Mouse (Mus musculus) lung, embryonic 14.5 days (tissue): ENCODE measurements around the gene Adgrl3. TPM values are rescaled to one million over a fixed set of nuclear protein-coding genes. Genes with fewer than 3 reads are reported as not detected.
A peak's percentile ranks its signal among the peaks of the same experiment; 100 is the strongest.

Source experiments
- ATAC-seq: fragments of 200-750 bp; cut with Nextera tagmentation; 2 replicates; pipeline ENCODE4 v1.8.0; 2017; ENCODE audit warnings: mild to moderate bottlenecking, moderate TSS enrichment, moderate library complexity; ENCODE audit not compliant: insufficient read depth
- DNase-seq: peaks from one replicate; pipeline ENCODE4 v3.0.0-alpha.2; 2015
- H3K27ac ChIP-seq: fragments of 300-500 bp; sonication (generic); 2 replicates; pipeline ENCODE4 v1.5.1; 2014; ENCODE audit warnings: low read depth, mild to moderate bottlenecking, moderate library complexity
- H3K27me3 ChIP-seq: fragments of 300-500 bp; sonication (generic); 2 replicates; pipeline ENCODE4 v1.6.1; 2014; ENCODE audit warnings: low read length, control low read depth; ENCODE audit not compliant: insufficient read depth
- H3K36me3 ChIP-seq: fragments of 300-500 bp; sonication (generic); 2 replicates; pipeline ENCODE4 v1.6.1; 2014; ENCODE audit warnings: control low read depth; ENCODE audit not compliant: insufficient read depth
- H3K4me1 ChIP-seq: fragments of 300-500 bp; sonication (generic); 2 replicates; pipeline ENCODE4 v1.6.1; 2014; ENCODE audit warnings: antibody characterized with exemption, control low read depth; ENCODE audit not compliant: insufficient read depth
- H3K4me2 ChIP-seq: fragments of 300-500 bp; sonication (generic); 2 replicates; pipeline ENCODE4 v1.6.1; 2014; ENCODE audit warnings: mild to moderate bottlenecking
- H3K4me3 ChIP-seq: fragments of 300-500 bp; sonication (generic); 2 replicates; pipeline ENCODE4 v1.5.1; 2014; ENCODE audit warnings: low read depth, low read length
- H3K9ac ChIP-seq: fragments of 300-500 bp; sonication (generic); 2 replicates; pipeline ENCODE4 v1.6.1; 2014
- H3K9me3 ChIP-seq: fragments of 300-500 bp; sonication (generic); 2 replicates; pipeline ENCODE4 v1.6.1; 2016; ENCODE audit warnings: low read depth, low read length, control low read depth
- CTCF ChIP-seq: IDR thresholded peaks from 2 replicates; pipeline ENCODE4 v1.5.1; 2016; ENCODE audit warnings: antibody characterized with exemption, low read depth
- WGBS: fragments of 180-500 bp; shearing (Covaris S2); extraction: QIAGEN DNeasy Blood & Tissue Kit; methylation state at CpG from one replicate; pipeline ENCODE4 v1.1.7; 2014; 5-methylcytosine and 5-hydroxymethylcytosine counted together
- polyA plus RNA-seq: library from polyadenylated mRNA; unstranded; fragments of >200 nt; fragmentation: Nextera tagmentation; extraction: Ambion mirVana; gene quantifications from 2 replicates; pipeline ENCODE4 v1.2.1, GENCODE M21; 2014

Gene Adgrl3
- polyA plus RNA-seq, 1 experiment from 2014 or later = 19.6 TPM

DNA sequence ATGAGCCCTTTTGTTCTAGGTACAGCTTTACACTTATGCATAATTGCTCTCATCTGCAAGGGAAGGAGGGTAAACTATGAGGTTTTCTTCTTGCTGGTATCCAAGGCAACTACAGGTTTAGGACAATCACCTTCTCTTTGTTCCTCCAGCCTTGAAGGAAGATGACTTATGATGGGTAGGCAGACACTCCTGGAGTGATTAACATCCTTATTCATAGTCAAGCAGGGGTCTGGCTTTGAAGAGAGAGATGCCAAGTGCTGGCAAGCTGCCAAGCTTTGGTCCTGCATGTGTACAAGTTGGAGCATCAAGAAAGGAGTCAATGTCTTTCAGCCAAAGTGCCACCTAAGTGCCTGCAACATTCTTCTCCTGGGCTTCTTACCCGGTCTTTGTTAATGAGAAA is 657.0 kb downstream of the Adgrl3 start:
- WGBS = 86% methylated on average over 1 of the region's 1 CpGs

GRCm38 (mm10) chr5:81686206-81686605 is 666.3 kb downstream of the Adgrl3 start:
- Histone ChIP-seq H3K4me2 (no peak overlapping the region), H3K4me3 (no peak overlapping the region), H3K36me3 (no peaks in the 10 kb centered on the region), H3K27me3 (no peaks in the 10 kb centered on the region), H3K9ac (no peak overlapping the region), H3K27ac (no peak overlapping the region), H3K4me1 (no peaks in the 10 kb centered on the region), H3K9me3 (no peaks in the 10 kb centered on the region)
- WGBS = 70% methylated on average over 3 of the region's 3 CpGs
- TF ChIP-seq CTCF = no peak
- DNase-seq = no peak
- no peak for ATAC-seq

More for the DNA sequence above, 657.0 kb downstream of the Adgrl3 start:
- DNase-seq = no peak
- H3K9me3 ChIP-seq = no peaks in the 10 kb centered on the region
- H3K4me1 ChIP-seq = no peaks in the 10 kb centered on the region
- no peak overlapping the region for H3K9ac ChIP-seq
- ATAC-seq = no peak
- no peak overlapping the region for H3K4me2 ChIP-seq
- no peak for TF ChIP-seq CTCF
- no peak overlapping the region for H3K4me3 ChIP-seq
- H3K27ac ChIP-seq = no peak overlapping the region
- H3K36me3 ChIP-seq = no peaks in the 10 kb centered on the region
- no peaks in the 10 kb centered on the region for H3K27me3 ChIP-seq

DNA sequence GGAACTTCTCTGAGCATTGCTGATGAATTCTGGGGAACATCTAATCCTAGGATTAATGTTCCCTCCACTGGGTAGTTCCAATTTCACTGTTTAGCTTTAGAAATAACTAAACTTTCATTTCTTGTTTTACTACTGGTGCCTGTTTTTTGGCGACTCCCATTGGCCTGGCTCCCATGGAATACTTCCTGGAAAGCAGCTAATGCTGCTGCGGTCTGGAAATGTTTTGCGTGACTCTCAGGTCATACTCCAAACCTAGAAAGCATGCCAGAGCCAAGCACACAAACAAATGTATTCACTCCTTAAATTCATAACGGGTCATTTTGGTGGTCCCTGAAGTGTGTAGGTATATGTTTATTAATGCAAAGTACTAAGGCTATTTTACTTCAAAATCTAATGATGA is 666.9 kb downstream of the Adgrl3 start:
- Histone ChIP-seq H3K27me3 (no peaks in the 10 kb centered on the region), H3K4me2 (no peak overlapping the region), H3K36me3 (no peaks in the 10 kb centered on the region), H3K9ac (no peak overlapping the region), H3K4me3 (no peak overlapping the region), H3K27ac (no peak overlapping the region), H3K9me3 (no peaks in the 10 kb centered on the region), H3K4me1 (no peaks in the 10 kb centered on the region)
- 78% methylated on average over 4 of the region's 4 CpGs for WGBS
- DNase-seq (no peak), ATAC-seq (no peak)
- TF ChIP-seq CTCF = no peak

GRCm38 (mm10) chr5:81729620-81730019 is 709.7 kb downstream of the Adgrl3 start:
- H3K36me3 ChIP-seq = no peaks in the 10 kb centered on the region
- H3K4me3 ChIP-seq = no peak overlapping the region
- WGBS = 26% methylated on average over 3 of the region's 3 CpGs
- H3K9ac ChIP-seq = no peak overlapping the region
- H3K27ac ChIP-seq = no peak overlapping the region
- DNase-seq = peak; percentile 8
- no peak for TF ChIP-seq CTCF
- H3K4me2 ChIP-seq = no peak overlapping the region
- no peaks in the 10 kb centered on the region for H3K27me3 ChIP-seq
- no peak for ATAC-seq
- H3K4me1 ChIP-seq = no peaks in the 10 kb centered on the region
- H3K9me3 ChIP-seq = no peaks in the 10 kb centered on the region

GRCm38 (mm10) chr5:81736008-81736407 is 716.1 kb downstream of the Adgrl3 start:
- no peak for ATAC-seq
- no peak for TF ChIP-seq CTCF
- H3K4me3 ChIP-seq = no peak overlapping the region

DNA sequence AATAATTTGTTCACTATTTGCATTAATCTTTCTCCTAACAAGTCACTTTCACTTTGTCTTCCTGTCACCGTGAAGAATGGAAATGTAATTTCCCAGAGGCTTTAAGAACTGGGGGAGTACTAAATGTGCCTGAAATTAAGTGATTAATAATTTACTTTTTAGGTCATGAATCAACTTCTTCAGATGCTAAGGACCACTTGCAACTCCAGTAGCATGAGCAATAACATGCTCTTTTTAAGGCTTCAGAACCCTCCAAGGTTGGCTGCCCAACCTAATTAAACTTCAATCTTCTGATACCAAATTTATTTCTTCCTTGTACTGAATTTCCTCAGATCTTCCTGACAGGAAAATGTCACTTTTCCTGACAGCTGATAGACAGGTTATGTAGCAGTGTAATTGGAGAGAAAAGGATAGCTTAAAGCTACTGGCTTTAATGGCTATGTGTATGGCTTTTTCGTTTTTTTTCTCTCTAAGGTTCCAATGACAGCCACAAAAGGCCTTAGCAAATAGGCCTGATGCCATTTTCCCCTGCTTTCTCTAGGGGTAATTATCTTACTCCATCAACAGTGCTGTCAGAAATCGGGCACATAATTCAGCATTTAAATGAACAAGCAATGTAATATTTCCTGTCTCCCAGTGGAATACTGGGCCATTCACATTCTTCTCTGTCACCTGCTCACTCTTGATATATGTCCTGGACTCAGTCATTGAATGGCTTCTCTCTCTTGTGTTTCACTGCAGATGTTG is 718.5 kb downstream of the Adgrl3 start:
- Histone ChIP-seq H3K4me3 (no peak overlapping the region), H3K27ac (no peak overlapping the region), H3K4me2 (no peak overlapping the region), H3K27me3 (no peaks in the 10 kb centered on the region), H3K9me3 (no peaks in the 10 kb centered on the region), H3K4me1 (no peaks in the 10 kb centered on the region), H3K36me3 (no peaks in the 10 kb centered on the region), H3K9ac (no peak overlapping the region)
- no peak for TF ChIP-seq CTCF
- 79% methylated on average over 3 of the region's 3 CpGs for WGBS
- ATAC-seq (no peak), DNase-seq (no peak)

More at GRCm38 (mm10) chr5:81736008-81736407, 716.1 kb downstream of the Adgrl3 start:
- Histone ChIP-seq H3K9ac (no peak overlapping the region), H3K4me1 (no peaks in the 10 kb centered on the region), H3K36me3 (no peaks in the 10 kb centered on the region), H3K27me3 (no peaks in the 10 kb centered on the region), H3K4me2 (no peak overlapping the region), H3K9me3 (no peaks in the 10 kb centered on the region), H3K27ac (no peak overlapping the region)
- WGBS = 53% methylated on average over 3 of the region's 3 CpGs
- DNase-seq = no peak

- Histone ChIP-seq H3K36me3 (no peaks in the 10 kb centered on the region), H3K4me1 (no peaks in the 10 kb centered on the region), H3K27ac (no peak overlapping the region), H3K27me3 (no peaks in the 10 kb centered on the region), H3K9me3 (no peaks in the 10 kb centered on the region), H3K9ac (no peak overlapping the region), H3K4me2 (no peak overlapping the region), H3K4me3 (no peak overlapping the region)
- DNase-seq (no peak), ATAC-seq (no peak)
- TF ChIP-seq CTCF = no peak
- WGBS = 84% methylated on average over 3 of the region's 3 CpGs
Measured at GRCm38 (mm10) chr5:81752426-81752825, 732.5 kb downstream of the Adgrl3 start.

DNA sequence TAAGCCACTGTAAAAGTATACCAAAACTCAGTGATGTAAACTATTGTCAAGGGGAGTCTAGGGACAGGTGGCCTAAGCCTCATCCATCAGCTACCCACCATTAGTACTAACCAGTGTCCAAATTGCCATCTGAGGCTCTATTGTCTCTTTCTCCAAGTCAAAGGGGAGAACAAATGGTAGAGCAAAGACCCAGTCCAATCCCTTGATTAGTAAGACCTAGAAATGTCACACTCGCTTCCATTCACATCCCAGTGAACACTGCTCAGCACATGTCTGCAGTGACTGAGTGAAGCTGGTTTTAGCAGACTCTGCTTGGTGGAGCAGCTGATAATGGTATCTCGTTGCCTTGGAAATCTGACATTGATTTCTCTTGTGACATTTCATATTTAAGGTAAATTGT is 735.8 kb downstream of the Adgrl3 start:
- no peak for DNase-seq
- Histone ChIP-seq H3K4me2 (no peak overlapping the region), H3K27me3 (no peaks in the 10 kb centered on the region), H3K4me3 (no peak overlapping the region), H3K9ac (no peak overlapping the region), H3K27ac (no peak overlapping the region), H3K4me1 (no peaks in the 10 kb centered on the region), H3K36me3 (no peaks in the 10 kb centered on the region), H3K9me3 (no peaks in the 10 kb centered on the region)
- no peak for ATAC-seq
- WGBS = 88% methylated on average over 2 of the region's 2 CpGs
- no peak for TF ChIP-seq CTCF
